Mouse (Mus musculus) MEL (cell line): Measurements from ENCODE around the gene Rfx1.

Experiments
- CHD2 ChIP-seq: IDR thresholded peaks from 2 replicates; pipeline ENCODE4 v1.6.1; 2011; ENCODE audit warnings: low read length, improper control_type of control experiment
- CTCF ChIP-seq, 3 experiments: IDR thresholded peaks in 2 of 3; conservative IDR thresholded peaks in 1 of 3; 2 replicates each; pipeline ENCODE4 v1.5.1; 2011 to 2012; ENCODE audit warnings: low read length in 3 of 3, low read depth in 2 of 3, mild to moderate bottlenecking in 2 of 3, improper control_type of control experiment in 1 of 3, inconsistent platforms in 1 of 3, mixed read lengths in 1 of 3, moderate library complexity in 1 of 3; ENCODE audit not compliant: control insufficient read depth in 1 of 3, insufficient read depth in 1 of 3, poor library complexity in 1 of 3, severe bottlenecking in 1 of 3
- E2F4 ChIP-seq: IDR thresholded peaks from 2 replicates; pipeline ENCODE4 v1.6.1; 2011; ENCODE audit warnings: low read depth, low read length, improper control_type of control experiment, borderline replicate concordance
- EP300 ChIP-seq, 2 experiments: IDR thresholded peaks; 2 replicates each; pipeline ENCODE4 v1.6.1; 2011; ENCODE audit warnings: improper control_type of control experiment in 2 of 2, low read length in 2 of 2, low read depth in 1 of 2, mild to moderate bottlenecking in 1 of 2
- GABPA ChIP-seq: IDR thresholded peaks from 2 replicates; pipeline ENCODE4 v1.6.1; 2012; ENCODE audit warnings: low read depth, mild to moderate bottlenecking, inconsistent platforms, low read length, improper control_type of control experiment, moderate library complexity
- GATA1 ChIP-seq: IDR thresholded peaks from 2 replicates; pipeline ENCODE4 v1.6.1; 2011; ENCODE audit warnings: low read depth, low read length, improper control_type of control experiment
- HCFC1 ChIP-seq: IDR thresholded peaks from 2 replicates; pipeline ENCODE4 v1.6.1; 2012; ENCODE audit warnings: low read depth, mild to moderate bottlenecking, inconsistent platforms, low read length, improper control_type of control experiment, moderate library complexity
- MAFK ChIP-seq: IDR thresholded peaks from 2 replicates; pipeline ENCODE4 v1.6.1; 2011; ENCODE audit warnings: low read depth, mild to moderate bottlenecking, low read length, improper control_type of control experiment, borderline replicate concordance
- MEF2A ChIP-seq: IDR thresholded peaks from 2 replicates; pipeline ENCODE4 v1.6.1; 2014; ENCODE audit warnings: low read depth, mild to moderate bottlenecking, inconsistent platforms, low read length, improper control_type of control experiment; ENCODE audit not compliant: poor library complexity, insufficient replicate concordance, severe bottlenecking; ENCODE audit errors: extremely low read depth
- POLR2A ChIP-seq, 2 experiments: IDR thresholded peaks; 2 replicates each; pipeline ENCODE4 v1.6.1; 2011 to 2012; ENCODE audit warnings: low read length in 2 of 2, mild to moderate bottlenecking in 2 of 2, control low read depth in 1 of 2, improper control_type of control experiment in 1 of 2, low read depth in 1 of 2, moderate library complexity in 1 of 2; ENCODE audit not compliant: control insufficient read depth in 1 of 2, insufficient read depth in 1 of 2, poor library complexity in 1 of 2
- POLR2AphosphoS2 ChIP-seq: IDR thresholded peaks from 2 replicates; pipeline ENCODE4 v1.6.1; 2011; ENCODE audit warnings: low read length, improper control_type of control experiment
- ZC3H11A ChIP-seq: IDR thresholded peaks from 2 replicates; pipeline ENCODE4 v1.6.1; 2012; ENCODE audit warnings: low read depth, mild to moderate bottlenecking, inconsistent platforms, low read length, improper control_type of control experiment

GRCm38 (mm10) chr8:84087821-84088220 is 21.2 kb downstream of the Rfx1 start:
- TF ChIP-seq GATA1 (no peak), CTCF (IDR thresholded peaks at IDR 0.05 in 2 of 3, conservative IDR thresholded peaks at IDR 0.05 in 1 of 3; ENCODE audit: control insufficient read depth in 1 of 3, insufficient read depth in 1 of 3, low read depth in 2 of 3, low read length in 3 of 3, poor library complexity in 1 of 3, severe bottlenecking in 1 of 3) (no peak), CHD2 (no peak), MEF2A (no peak), MAFK (no peak), ZC3H11A (no peak), E2F4 (no peak), POLR2A (IDR thresholded peaks at IDR 0.05; ENCODE audit: control insufficient read depth in 1 of 2, insufficient read depth in 1 of 2, low read depth in 1 of 2, low read length in 2 of 2, poor library complexity in 1 of 2) (no peak), HCFC1 (no peak), GABPA (no peak), EP300 (IDR thresholded peaks at IDR 0.05; ENCODE audit: low read depth in 1 of 2, low read length in 2 of 2) (no peak), POLR2AphosphoS2 (no peak)
